Mouse (Mus musculus) embryonic fibroblast, embryonic 13.5 days (primary cell): ENCODE data around the gene Lingo2.

ENCODE experiments used
- CTCF ChIP-seq: IDR thresholded peaks from 2 replicates; pipeline ENCODE4 v1.5.1; 2011; ENCODE audit warnings: mild to moderate bottlenecking, control low read depth, low read length, moderate library complexity, borderline replicate concordance; ENCODE audit not compliant: insufficient read depth
- POLR2A ChIP-seq: IDR thresholded peaks from 2 replicates; pipeline ENCODE4 v1.6.1; 2011; ENCODE audit warnings: low read depth, mild to moderate bottlenecking, control low read depth, low read length, moderate library complexity

- TF ChIP-seq CTCF: no peak
- no peak for TF ChIP-seq POLR2A
Observed at GRCm38 (mm10) chr4:36313067-36313466, 638.5 kb downstream of the Lingo2 start.
